Mouse (Mus musculus) heart, postnatal 4 days (tissue): Measurements from ENCODE around the gene Zbtb40. TPM values are rescaled to one million over a fixed set of nuclear protein-coding genes. Genes with fewer than 3 reads are reported as not detected.

Experiments used
- DNase-seq: peaks from one replicate; pipeline ENCODE4 v3.0.0; 2021
- total RNA-seq, 2 experiments: library from RNA; stranded (reverse); gene quantifications; 2 replicates each; pipeline ENCODE4 v1.2.3; 2021

The Zbtb40 gene
- total RNA-seq, 2 experiments from 2014 or later, result 4.3 to 6.6 TPM

GRCm38 (mm10) chr4:137033115-137033887 is 15.3 kb downstream of the Zbtb40 start:
- DNase-seq, result no peak

GRCm38 (mm10) chr4:137032456-137032855 is 16.1 kb downstream of the Zbtb40 start:
- DNase-seq, result no peak

GRCm38 (mm10) chr4:137031319-137031718 is 17.3 kb downstream of the Zbtb40 start:
- DNase-seq, result peak; percentile 21

GRCm38 (mm10) chr4:137029348-137029747 is 19.3 kb downstream of the Zbtb40 start:
- no peak for DNase-seq

GRCm38 (mm10) chr4:137027051-137027450 is 21.6 kb downstream of the Zbtb40 start:
- no peak for DNase-seq

GRCm38 (mm10) chr4:137025570-137025969 is 23.0 kb downstream of the Zbtb40 start:
- peak; percentile 49 for DNase-seq

GRCm38 (mm10) chr4:137025133-137025532 is 23.5 kb downstream of the Zbtb40 start:
- no peak for DNase-seq

- no peak for DNase-seq
These were observed 28.5 kb downstream of the Zbtb40 start for GRCm38 (mm10) chr4:137020065-137020464.

- DNase-seq, result no peak
These were observed 32.7 kb downstream of the Zbtb40 start for GRCm38 (mm10) chr4:137015934-137016333.

- no peak for DNase-seq
These were observed 33.1 kb downstream of the Zbtb40 start for GRCm38 (mm10) chr4:137015476-137015856.

- DNase-seq, result no peak
These were observed 33.7 kb downstream of the Zbtb40 start for GRCm38 (mm10) chr4:137014654-137015475.

GRCm38 (mm10) chr4:137014124-137014523 is 34.5 kb downstream of the Zbtb40 start:
- no peak for DNase-seq

- DNase-seq, result no peak
These were observed 41.6 kb downstream of the Zbtb40 start for GRCm38 (mm10) chr4:137006966-137007365.

- peak; percentile 16 for DNase-seq
These were observed 46.8 kb downstream of the Zbtb40 start for GRCm38 (mm10) chr4:137001825-137002224.

GRCm38 (mm10) chr4:137001020-137001419 is 47.6 kb downstream of the Zbtb40 start:
- DNase-seq, result no peak

- DNase-seq, result no peak
These were observed 50.2 kb downstream of the Zbtb40 start for GRCm38 (mm10) chr4:136998371-136998770.

- no peak for DNase-seq
These were observed 50.8 kb downstream of the Zbtb40 start for GRCm38 (mm10) chr4:136997723-136998345.

GRCm38 (mm10) chr4:136996933-136997332 is 51.7 kb downstream of the Zbtb40 start:
- no peak for DNase-seq

- no peak for DNase-seq
These were observed 53.2 kb downstream of the Zbtb40 start for GRCm38 (mm10) chr4:136995361-136995760.

GRCm38 (mm10) chr4:136981993-136982695 is 66.5 kb downstream of the Zbtb40 start:
- DNase-seq, result no peak

GRCm38 (mm10) chr4:136981347-136981746 is 67.3 kb downstream of the Zbtb40 start:
- DNase-seq, result peak; percentile 58

- no peak for DNase-seq
These were observed 67.7 kb downstream of the Zbtb40 start for GRCm38 (mm10) chr4:136980921-136981320.
